In genomic region chr8:95202649-95203275, GRCm38 (mm10) we compare ENCODE assay signal across 8 mouse cellular contexts. TPM values are rescaled to one million over a fixed set of nuclear protein-coding genes. Genes with fewer than 3 reads are reported as not detected.
DNase-seq lines count a peak whose midpoint lies in the region; ATAC-seq and TF ChIP-seq lines count a peak whose summit lies in the region.

Kifc3 (minus strand) TSS chr8:95202812.

- TF ChIP-seq POLR2A in MEL (IDR thresholded peaks at IDR 0.05; ENCODE audit: control insufficient read depth in 1 of 2, insufficient read depth in 1 of 2, low read depth in 1 of 2, low read length in 2 of 2, poor library complexity in 1 of 2) = no peak

- H3K9me3 ChIP-seq in forebrain, embryonic 15.5 days = no peaks in the 10 kb centered on the region
- H3K9me3 ChIP-seq in forebrain, embryonic 12.5 days = no peaks in the 10 kb centered on the region
- no peaks in the 10 kb centered on the region for H3K9me3 ChIP-seq in MEL (replicated peaks; ENCODE audit: insufficient read depth, low read length)
- no peaks in the 10 kb centered on the region for H3K9me3 ChIP-seq in midbrain, embryonic 11.5 days (ENCODE audit: control insufficient read depth, low read length)

- no peak within 1 kb of the TSS for H3K9ac ChIP-seq in forebrain, embryonic 15.5 days (replicated peaks)
- H3K9ac ChIP-seq in forebrain, embryonic 12.5 days = no peak within 1 kb of the TSS
- no peak within 1 kb of the TSS for H3K9ac ChIP-seq in MEL (ENCODE audit: control insufficient read depth, low read depth, low read length, poor library complexity, severe bottlenecking)
- no peak within 1 kb of the TSS for H3K9ac ChIP-seq in midbrain, embryonic 11.5 days (ENCODE audit: low read length)

- no peak for DNase-seq in MEL (ENCODE audit: low read depth, low spot score)
- DNase-seq in gastrocnemius, postnatal 25 days = peak; percentile 65
- peak; percentile 84 to 88 for DNase-seq in kidney, adult 8-10 months
- DNase-seq in midbrain, embryonic 11.5 days (ENCODE audit: low spot score, missing footprints) = peak; percentile 80
- no peak for DNase-seq in spleen, postnatal 10 days (ENCODE audit: low spot score in 2 of 2)

- no peak within 1 kb of the TSS for H3K27ac ChIP-seq in forebrain, embryonic 15.5 days (replicated peaks)
- no peak within 1 kb of the TSS for H3K27ac ChIP-seq in forebrain, embryonic 12.5 days
- H3K27ac ChIP-seq in MEL (ENCODE audit: control insufficient read depth, low read depth, low read length) = no peak within 1 kb of the TSS
- no peak within 1 kb of the TSS for H3K27ac ChIP-seq in midbrain, embryonic 11.5 days (ENCODE audit: low read depth, low read length)

- no peaks in the 10 kb centered on the region for H3K79me2 ChIP-seq in MEL (ENCODE audit: control insufficient read depth, insufficient read depth, low read length, poor library complexity)

- no peak for TF ChIP-seq CTCF in MEL (IDR thresholded peaks at IDR 0.05 in 2 of 3, conservative IDR thresholded peaks at IDR 0.05 in 1 of 3; ENCODE audit: control insufficient read depth in 1 of 3, insufficient read depth in 1 of 3, low read depth in 2 of 3, low read length in 3 of 3, poor library complexity in 1 of 3, severe bottlenecking in 1 of 3)

- WGBS in forebrain, embryonic 15.5 days = 75% methylated on average over 14 of the region's 14 CpGs
- 74% methylated on average over 14 of the region's 14 CpGs for WGBS in forebrain, embryonic 12.5 days
- WGBS in midbrain, embryonic 11.5 days = 66% methylated on average over 14 of the region's 14 CpGs

- TF ChIP-seq RAD21 in MEL (IDR thresholded peaks at IDR 0.05; ENCODE audit: low read depth, low read length) = no peak

- H3K27me3 ChIP-seq in forebrain, embryonic 15.5 days = no peaks in the 10 kb centered on the region
- no peaks in the 10 kb centered on the region; the same call in 1 of the 2 replicates for H3K27me3 ChIP-seq in forebrain, embryonic 12.5 days
- H3K27me3 ChIP-seq in MEL (ENCODE audit: control insufficient read depth in 1 of 2, insufficient read depth in 2 of 2, low read length in 2 of 2) = peaks cover 2 to 5% of the 10 kb centered on the region in 2 experiments; a peak in 3 of 4 replicates
- H3K27me3 ChIP-seq in midbrain, embryonic 11.5 days (ENCODE audit: control insufficient read depth, insufficient read depth, low read length) = no peaks in the 10 kb centered on the region

- no peaks in the 10 kb centered on the region for H3K36me3 ChIP-seq in forebrain, embryonic 15.5 days
- no peaks in the 10 kb centered on the region for H3K36me3 ChIP-seq in forebrain, embryonic 12.5 days (replicated peaks)
- no peaks in the 10 kb centered on the region for H3K36me3 ChIP-seq in MEL (ENCODE audit: control insufficient read depth in 1 of 2, insufficient read depth in 2 of 2, low read length in 2 of 2)
- H3K36me3 ChIP-seq in midbrain, embryonic 11.5 days (ENCODE audit: control insufficient read depth, insufficient read depth, low read length) = no peaks in the 10 kb centered on the region

- peaks cover 10% of the 10 kb centered on the region for H3K4me1 ChIP-seq in forebrain, embryonic 15.5 days
- peaks cover 10% of the 10 kb centered on the region for H3K4me1 ChIP-seq in forebrain, embryonic 12.5 days
- no peaks in the 10 kb centered on the region for H3K4me1 ChIP-seq in MEL (ENCODE audit: control insufficient read depth in 1 of 2, insufficient read depth in 2 of 2, low read length in 2 of 2)
- H3K4me1 ChIP-seq in midbrain, embryonic 11.5 days (ENCODE audit: control insufficient read depth, insufficient read depth, low read length) = no peaks in the 10 kb centered on the region

- no peak within 1 kb of the TSS for H3K4me3 ChIP-seq in forebrain, embryonic 15.5 days
- no peak within 1 kb of the TSS for H3K4me3 ChIP-seq in forebrain, embryonic 12.5 days (replicated peaks)
- H3K4me3 ChIP-seq in MEL (ENCODE audit: control insufficient read depth in 1 of 2, insufficient read depth in 1 of 2, low read depth in 2 of 2, low read length in 2 of 2) = no peak within 1 kb of the TSS
- no peak within 1 kb of the TSS for H3K4me3 ChIP-seq in midbrain, embryonic 11.5 days (ENCODE audit: low read depth, low read length)

- TF ChIP-seq EP300 in MEL (IDR thresholded peaks at IDR 0.05; ENCODE audit: low read depth in 1 of 2, low read length in 2 of 2) = no peak

- H3K4me2 ChIP-seq in forebrain, embryonic 15.5 days (replicated peaks) = no peak within 1 kb of the TSS
- H3K4me2 ChIP-seq in forebrain, embryonic 12.5 days = no peak within 1 kb of the TSS
- no peak within 1 kb of the TSS for H3K4me2 ChIP-seq in midbrain, embryonic 11.5 days

- no peak for ATAC-seq in forebrain, embryonic 15.5 days (replicated peaks)
- no peak for ATAC-seq in forebrain, embryonic 12.5 days (ENCODE audit: low FRiP score)
- ATAC-seq in midbrain, embryonic 11.5 days (ENCODE audit: low FRiP score) = no peak
- no peak for ATAC-seq in inflammation-experienced regulatory T-cells, adult 6 months

TF ChIP-seq in MEL, 35 proteins besides CTCF, POLR2A, EP300 and RAD21:
- TF ChIP-seq MYB (IDR thresholded peaks at IDR 0.05; ENCODE audit: low read depth, low read length) (no peak), TCF12 (IDR thresholded peaks at IDR 0.05; ENCODE audit: low read depth, low read length) (no peak), ETS1 (IDR thresholded peaks at IDR 0.05; ENCODE audit: low read depth, low read length) (no peak), MAZ (IDR thresholded peaks at IDR 0.05; ENCODE audit: low read depth, low read length) (no peak), ZMIZ1 (IDR thresholded peaks at IDR 0.05; ENCODE audit: low read depth, low read length) (no peak), ZKSCAN1 (IDR thresholded peaks at IDR 0.05; ENCODE audit: low read depth, low read length) (no peak), MAFK (IDR thresholded peaks at IDR 0.05; ENCODE audit: borderline replicate concordance, low read depth, low read length) (no peak)

RNA-seq across cellular contexts. Expression of gene Kifc3, which starts in this region (rescaled TPM):
- polyA plus RNA-seq in forebrain, embryonic 15.5 days (2015; fragmentation: Nextera tagmentation; extraction: Ambion mirVana) = 16.0 and 20.7 TPM in 2 replicates
- polyA plus RNA-seq in forebrain, embryonic 12.5 days (2016; fragmentation: Nextera tagmentation; extraction: Ambion mirVana) = 7.8 and 8.3 TPM in 2 replicates
- 9.0 and 10.6 TPM in 2 replicates for total RNA-seq in MEL (2012; rRNA removed)
- polyA plus RNA-seq in MEL (2012; ENCODE audit: insufficient read depth in 1 of 2, insufficient read length in 2 of 2, low read depth in 1 of 2, low replicate concordance in 2 of 2, missing spikeins in 1 of 2) = 10 to 100 TPM in 1 of 2 experiments, not detected in 1; 19.1 TPM
- total RNA-seq in gastrocnemius, postnatal 25 days (2021) = 10 to 100 TPM in 1 of 2 experiments, 1 to 10 TPM in 1; 7.8 to 10.6 TPM
- polyA plus RNA-seq in midbrain, embryonic 11.5 days (2014; fragmentation: Nextera tagmentation; extraction: Ambion mirVana) = 2.3 and 3.6 TPM in 2 replicates
- polyA plus RNA-seq in inflammation-experienced regulatory T-cells, adult 6 months (2017; shearing (Covaris generic)) = 1 to 10 TPM in 1 of 3 experiments, under 1 TPM in 1, not detected in 1; 0.40 to 1.1 TPM

Comparison
In these comparisons a context has a peak if more than half of its experiments do, and no peak if none do; other contexts are left out.
1. DNase-seq: peak in gastrocnemius, postnatal 25 days (single experiment), kidney, adult 8-10 months (2 of 2) and midbrain, embryonic 11.5 days (single experiment); none in MEL (single experiment) and spleen, postnatal 10 days (0 of 2).